Mouse (Mus musculus): ENCODE data around the gene Glis1.

Gene Glis1

DNA sequence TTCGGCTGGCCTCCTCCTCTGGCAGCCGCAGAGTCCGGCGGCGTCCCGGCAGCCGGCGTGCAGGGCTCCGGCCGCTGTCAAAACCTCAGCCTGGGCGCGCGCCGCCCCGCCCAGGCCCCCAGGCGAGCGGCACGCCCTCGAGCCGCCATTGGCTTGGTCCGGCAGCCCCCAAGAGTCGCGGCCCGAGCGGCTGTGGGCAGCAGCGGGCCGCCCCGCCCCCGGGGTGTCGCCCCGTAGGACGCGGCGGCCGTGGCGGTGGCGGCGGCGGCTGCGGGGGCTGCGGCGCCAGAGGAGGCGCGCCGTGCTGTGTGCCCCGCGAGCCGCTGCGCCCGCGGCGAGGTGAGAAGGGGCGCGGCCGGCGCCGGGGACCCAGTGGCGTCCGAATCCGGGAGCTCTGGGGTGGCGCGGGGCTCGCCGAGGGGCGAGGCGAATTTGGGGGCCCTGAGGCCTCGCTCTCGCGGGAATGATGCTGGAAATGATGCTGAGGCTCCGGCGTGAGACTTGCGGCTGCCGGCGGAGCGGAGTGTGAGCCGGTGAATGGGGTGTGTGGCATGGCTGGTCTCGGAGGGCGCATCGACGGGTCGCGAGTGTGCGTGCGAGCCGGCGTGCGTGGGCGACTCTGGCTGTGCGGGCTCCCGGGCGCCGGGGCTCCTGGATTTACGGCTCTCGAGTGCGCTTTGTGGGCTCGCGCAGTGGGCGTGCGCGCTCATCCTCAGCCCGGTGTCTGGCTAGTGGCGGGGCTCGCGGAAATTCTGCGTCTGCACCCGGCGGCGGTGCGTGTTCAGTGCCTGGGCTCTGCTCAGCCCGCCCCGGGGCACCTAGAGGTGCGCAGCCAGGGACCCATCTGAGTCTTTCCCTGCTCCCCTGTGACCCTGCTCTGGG, at the start of gene Glis1:
Glis1 (plus strand) TSS at position 236 of the 882 bp plus-strand sequence.
- DNase-seq (ENCODE audit: low read depth in 2 of 2, low spot score in 2 of 2), result no peak

DNA sequence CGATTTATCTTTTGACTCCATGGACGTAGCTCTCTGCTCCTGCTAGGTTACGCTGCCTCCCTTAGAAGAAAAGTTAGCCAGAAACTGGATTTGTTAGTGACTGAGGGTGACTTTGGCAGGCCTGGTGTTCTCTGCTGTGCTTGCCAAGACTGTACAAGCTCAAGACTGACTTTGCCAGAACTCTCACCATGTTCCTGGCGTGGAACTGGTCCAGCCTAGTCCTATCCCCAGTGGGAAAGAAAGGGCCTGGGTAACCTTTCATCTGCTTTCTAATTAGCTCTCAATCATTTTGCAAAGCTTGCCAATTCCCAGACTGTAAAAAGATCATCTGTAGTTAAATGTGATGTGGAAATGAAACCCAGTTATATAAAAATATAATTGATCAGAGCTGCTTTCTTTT, 47.4 kb upstream of the Glis1 start:
- DNase-seq (ENCODE audit: low read depth in 2 of 2, low spot score in 2 of 2), result no peak

DNA sequence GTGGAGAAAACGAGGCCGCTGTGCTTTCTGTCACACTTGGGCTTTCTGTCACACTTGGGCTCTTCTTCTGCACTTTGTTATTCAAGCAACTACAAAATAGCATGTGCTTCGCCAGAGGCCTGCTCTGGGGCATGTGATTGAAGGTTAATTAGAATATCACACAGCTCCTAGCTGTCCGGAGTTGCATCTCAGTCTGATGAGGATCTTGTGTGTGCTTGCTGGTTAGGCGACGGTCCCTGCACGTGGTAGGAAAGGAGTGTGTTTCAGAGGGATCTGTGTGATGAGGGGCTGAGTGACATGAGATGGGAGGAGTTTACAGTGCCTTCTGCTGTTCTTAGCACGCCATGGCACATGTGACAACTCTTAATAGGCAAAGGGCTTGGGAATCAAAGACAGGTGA, 46.9 kb upstream of the Glis1 start:
- no peak for DNase-seq (ENCODE audit: low read depth in 2 of 2, low spot score in 2 of 2)

DNA sequence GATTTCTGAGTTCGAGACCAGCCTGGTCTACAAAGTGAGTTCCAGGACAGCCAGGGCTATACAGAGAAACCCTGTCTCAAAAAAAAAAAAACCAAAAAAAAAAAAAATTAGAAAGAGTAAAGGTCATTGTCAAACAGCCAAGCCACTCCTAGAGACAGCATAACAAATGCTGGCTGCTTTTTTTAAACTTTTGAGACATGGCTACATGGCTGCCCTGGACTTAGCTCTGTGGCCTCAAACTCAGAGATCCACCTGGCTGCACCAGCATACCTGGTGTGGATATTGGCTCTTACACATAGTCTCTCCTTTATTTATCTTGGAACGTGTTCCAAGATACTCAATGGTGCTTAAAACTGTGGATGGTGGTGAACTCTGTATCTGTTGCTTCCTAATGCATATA, 46.1 kb upstream of the Glis1 start:
- DNase-seq (ENCODE audit: low read depth in 2 of 2, low spot score in 2 of 2), result no peak

DNA sequence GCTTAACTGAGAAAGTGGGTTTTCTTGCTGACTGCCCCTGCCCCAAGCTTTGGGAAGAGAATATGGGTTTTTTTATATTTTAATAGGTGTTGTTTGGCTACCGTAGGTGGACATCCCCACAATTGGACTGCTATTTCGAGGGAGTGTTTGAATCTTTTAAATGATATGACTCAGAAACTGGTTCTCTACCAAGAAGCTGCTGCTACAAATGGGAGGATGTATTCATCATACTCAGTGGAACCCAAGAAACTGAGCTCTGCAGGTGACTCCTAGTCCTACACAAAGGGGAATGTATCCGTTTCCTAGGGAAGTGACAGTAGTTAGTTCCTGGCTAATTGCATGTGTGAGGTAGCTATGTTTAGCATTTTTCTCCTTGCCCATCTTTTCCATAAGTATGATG, 45.0 kb upstream of the Glis1 start:
- no peak for DNase-seq (ENCODE audit: low read depth in 2 of 2, low spot score in 2 of 2)

DNA sequence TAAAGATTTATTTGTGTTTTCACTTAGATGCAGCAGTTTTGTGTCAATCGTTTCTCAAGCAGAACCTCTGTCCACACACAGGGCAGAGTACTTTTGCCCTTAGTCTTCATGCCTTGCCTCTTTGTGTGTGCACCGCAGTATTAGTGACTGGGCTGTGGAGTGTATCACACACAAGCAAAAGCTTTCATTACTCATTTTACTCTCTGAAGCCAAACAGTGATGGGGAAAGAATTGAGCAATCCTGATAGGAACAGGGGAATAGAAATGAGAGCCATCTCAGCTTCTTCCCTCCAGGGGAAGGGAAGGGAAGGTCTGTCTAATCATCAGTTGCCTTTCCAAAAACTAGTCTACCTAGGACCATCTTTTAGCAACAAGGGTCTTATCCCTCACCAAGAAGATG, 40.6 kb upstream of the Glis1 start:
- no peak for DNase-seq (ENCODE audit: low read depth in 2 of 2, low spot score in 2 of 2)

DNA sequence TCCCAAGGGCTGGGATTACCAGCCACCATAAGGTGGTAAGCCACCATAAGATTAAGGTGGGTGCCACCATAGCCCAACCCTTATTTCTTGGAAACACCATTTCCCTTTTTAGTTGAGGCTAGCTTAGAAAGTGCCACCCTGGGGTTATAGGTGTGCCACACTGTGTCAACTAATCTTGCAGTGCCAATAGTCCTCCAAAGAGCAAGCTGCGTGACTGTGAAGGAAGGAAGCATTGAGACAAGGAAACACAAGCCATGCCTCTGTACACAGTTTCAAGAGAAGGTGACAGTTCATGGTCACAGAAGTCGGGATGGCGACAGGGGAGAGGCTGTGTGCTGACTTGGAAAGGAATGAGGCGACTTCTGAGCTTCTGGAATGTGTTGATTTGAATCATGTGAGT, 14.2 kb upstream of the Glis1 start:
- DNase-seq (ENCODE audit: low read depth in 2 of 2, low spot score in 2 of 2), result no peak

DNA sequence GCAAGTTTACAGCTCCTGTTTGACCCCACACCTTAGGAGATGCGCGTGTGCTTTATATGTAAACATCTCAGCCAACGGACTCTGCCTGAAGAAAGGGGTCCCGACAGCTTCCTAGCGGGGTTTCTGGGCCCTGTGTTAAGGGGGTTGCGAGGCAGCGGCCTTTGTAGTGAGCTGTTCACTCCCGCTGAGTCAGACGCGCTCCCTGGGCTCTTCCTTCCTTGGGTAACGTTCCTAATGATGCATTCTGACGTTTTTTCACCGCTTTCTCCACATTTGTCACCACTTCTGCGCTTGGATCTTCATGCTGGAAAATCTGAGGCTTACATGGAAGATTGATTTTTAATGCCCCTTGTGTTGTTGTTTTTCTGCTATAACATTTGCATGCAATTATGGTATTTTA, 12.7 kb upstream of the Glis1 start:
- DNase-seq (ENCODE audit: low read depth in 2 of 2, low spot score in 2 of 2), result no peak

DNA sequence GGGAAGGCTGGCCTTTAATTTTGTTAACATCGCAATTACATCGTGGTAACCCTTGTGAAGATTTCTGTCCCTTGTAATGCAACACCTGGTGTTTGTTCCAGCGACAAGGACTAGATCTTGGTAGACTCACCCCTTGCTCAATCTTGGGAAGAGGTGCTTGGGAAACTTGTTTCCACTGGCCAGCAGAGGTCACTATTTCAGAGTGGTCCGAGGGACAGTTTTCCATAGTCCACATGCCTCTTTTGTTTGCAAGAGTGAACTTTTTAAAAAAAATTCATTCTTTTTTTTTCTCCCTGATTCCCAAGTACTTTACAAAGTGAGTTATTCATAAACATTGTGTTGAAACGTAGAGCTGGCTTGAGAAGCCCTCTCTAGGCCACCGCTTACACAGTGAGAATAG, 12.2 kb upstream of the Glis1 start:
- DNase-seq (ENCODE audit: low read depth in 2 of 2, low spot score in 2 of 2), result no peak

DNA sequence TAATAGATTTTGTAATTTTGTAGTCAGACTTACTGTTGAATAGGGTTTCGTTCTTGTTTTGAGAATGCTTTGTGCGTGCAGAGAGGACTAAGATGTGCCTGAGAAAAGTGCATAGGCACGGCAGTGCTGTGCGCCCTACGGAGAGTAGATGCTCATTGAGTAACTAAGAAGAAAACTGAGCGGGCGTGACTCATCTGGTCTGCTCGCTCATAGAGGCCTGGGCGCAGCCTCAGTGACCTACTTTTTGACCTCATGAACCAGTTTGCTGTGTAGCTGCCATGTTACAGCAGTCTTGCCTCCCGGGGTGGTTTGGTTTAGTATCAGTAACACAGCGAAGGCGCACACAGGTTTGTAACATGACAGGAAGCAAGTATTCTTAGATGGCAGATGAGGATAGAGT, 8.8 kb upstream of the Glis1 start:
- DNase-seq (ENCODE audit: low read depth in 2 of 2, low spot score in 2 of 2), result no peak

DNA sequence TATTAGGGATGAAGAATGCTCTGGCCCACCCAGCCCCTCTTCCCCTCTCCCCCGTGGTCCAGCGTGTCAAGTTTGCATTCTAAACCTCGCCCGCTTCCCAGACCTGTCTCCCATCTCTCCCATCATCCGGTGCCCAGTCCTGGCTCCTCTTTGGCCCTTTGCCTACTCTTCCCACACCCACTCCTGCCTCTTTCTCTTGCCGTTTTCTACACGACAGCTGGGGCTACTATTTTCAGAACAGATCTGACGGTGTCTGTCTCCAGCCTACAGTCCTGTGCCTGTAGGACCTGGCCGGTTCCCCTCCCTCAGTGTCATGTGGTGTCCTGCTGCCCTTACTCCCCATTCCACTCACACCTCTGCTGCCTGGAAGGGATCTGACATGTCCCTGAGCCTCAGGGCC, 7.8 kb upstream of the Glis1 start:
- DNase-seq (ENCODE audit: low read depth in 2 of 2, low spot score in 2 of 2), result no peak

DNA sequence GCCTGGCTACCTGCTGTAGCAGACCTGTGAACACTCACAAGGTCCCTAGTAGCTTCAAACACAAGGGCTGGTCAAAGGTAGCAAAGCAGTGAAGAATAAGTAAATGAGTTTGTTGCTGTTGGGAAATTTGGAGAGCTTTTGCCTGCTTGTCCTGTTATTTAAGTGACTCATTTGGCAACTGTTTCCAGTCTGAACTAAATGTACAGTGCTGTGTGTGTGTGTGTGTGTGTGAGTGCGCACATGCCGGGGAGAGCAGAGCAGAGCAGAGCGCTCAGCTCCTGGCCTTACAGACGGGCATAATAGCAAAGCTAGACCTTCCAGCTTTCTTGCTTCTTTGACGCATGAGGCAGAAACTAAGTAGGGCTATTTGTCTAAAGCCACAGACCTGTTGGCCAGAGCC, 1.7 kb upstream of the Glis1 start:
- DNase-seq (ENCODE audit: low read depth in 2 of 2, low spot score in 2 of 2), result no peak

DNA sequence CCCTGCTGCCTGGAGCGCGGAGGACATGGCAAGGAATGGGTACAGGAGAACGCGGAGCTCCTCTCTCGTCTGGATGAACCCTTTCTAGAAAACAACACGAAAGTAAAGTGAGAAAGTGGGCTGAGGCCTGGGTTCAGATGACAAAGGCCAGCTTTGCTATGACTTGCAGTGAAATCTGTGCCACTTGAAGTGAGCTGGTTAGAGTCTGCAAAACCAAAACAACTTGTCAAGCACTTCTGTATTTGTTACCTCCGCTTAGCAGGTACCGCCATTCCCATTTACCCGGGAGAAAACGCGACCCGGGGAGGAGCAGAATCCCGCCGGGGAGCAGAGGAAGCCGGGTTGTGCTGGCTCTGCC, 414 bp upstream of the Glis1 start:
- no peak for DNase-seq (ENCODE audit: low read depth in 2 of 2, low spot score in 2 of 2)

DNA sequence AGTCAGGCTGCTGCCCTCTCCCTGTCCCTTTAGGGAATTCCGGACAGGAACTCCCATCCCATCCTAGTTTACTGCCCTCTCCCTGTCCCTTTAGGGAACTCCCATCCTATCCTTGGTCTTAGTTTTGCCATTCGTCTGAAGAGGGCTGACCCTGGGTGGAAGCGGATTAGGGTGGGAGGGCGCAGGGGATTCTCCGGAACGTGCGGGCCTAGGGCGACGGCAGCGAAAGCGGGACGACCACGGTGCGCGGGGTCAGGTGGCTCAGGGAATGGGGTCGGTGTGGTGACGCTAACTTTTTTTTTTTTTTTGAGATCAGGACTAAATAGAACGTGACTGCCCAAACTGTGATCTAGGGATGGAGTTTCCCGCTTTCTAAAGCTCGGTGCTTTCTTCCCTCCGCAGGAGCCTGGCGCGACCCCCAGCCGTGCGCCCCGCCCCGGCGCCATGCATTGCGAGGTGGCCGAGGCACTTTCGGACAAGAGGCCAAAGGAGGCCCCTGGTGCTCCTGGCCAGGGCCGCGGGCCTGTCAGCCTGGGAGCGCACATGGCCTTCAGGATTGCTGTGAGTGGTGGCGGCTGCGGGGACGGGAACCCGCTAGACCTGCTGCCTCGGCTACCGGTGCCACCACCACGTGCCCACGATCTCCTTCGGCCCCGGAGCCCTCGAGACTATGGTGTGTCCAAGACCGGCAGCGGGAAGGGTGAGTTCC, 1.0 kb downstream of the Glis1 start:
- no peak for DNase-seq (ENCODE audit: low read depth in 2 of 2, low spot score in 2 of 2)

DNA sequence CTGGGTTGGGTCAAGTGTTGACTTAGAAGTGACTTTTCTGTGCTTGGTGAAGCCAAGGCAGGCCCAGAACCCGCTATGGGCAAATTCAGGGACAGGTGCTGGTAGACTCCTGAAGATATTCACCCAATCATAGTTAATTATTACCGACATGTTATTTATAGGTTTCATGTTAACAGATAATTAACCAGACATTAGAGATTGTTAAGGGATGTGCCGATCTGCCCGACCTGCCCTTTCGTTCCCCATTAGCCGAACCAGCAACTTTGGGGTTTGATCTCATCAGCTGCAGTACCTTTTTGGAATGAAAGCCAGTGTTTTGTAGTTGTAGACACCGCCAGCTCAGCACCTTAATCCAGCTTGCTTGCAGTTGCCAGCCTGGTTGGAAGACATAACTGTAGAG, 2.1 kb downstream of the Glis1 start:
- no peak for DNase-seq (ENCODE audit: low read depth in 2 of 2, low spot score in 2 of 2)

DNA sequence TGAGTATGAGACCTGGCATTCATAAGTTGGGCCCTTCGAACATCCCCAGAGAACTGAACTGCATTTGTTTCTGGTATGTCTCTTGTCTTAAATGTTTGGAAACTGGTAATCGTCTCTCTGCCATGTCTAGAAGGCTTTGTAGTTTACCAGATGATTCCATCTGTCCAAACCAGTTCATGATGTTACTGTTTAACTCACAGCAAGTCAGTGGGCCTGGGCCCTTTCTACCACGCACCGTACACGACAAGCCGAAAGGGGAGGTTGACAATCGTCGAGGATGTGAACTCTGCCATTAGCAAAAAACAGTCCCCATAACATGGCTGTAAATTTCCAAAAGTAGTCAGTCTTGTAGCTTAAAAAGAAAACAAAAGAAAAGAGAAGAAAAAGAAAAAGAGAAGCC, 4.3 kb downstream of the Glis1 start:
- DNase-seq (ENCODE audit: low read depth in 2 of 2, low spot score in 2 of 2), result no peak

DNA sequence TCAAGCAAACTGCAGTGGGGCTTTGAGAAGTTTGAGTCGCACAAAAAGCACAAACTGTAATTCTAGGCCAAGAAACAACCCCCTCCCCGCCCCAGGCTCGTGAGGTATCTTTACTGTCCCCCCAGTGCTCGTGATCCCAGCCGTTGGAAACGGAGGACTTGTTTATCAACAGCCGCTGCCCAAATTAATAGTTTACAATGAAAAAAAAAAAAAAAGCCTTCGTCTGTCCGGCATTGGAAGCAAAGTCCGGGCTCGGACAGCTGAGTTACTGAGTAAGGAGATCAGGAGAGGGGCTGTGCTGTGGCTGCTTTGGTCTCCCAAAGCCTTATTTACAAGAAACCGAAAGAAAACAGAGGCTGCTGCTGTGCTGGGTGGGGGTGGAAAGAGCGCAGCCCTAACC, 5.9 kb downstream of the Glis1 start:
- no peak for DNase-seq (ENCODE audit: low read depth in 2 of 2, low spot score in 2 of 2)

DNA sequence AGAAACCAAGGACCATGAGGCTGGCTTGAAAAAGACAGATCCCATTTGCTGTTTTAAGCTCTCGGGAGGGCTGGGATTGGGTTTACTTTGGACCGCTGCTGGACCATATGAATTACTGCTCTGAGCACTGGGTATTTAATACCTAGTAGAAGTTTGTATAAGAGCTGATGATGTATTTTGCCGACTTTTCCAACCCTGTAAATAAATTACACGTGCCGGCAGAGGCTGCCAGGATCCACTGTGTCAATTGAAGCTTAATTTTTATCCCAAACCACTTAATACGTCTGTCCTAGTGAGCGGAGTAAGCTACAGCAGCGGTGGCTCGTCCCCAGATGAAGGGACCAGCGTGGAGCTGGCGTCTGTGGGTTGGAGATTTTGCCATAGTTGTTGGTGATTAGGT, 7.9 kb downstream of the Glis1 start:
- DNase-seq (ENCODE audit: low read depth in 2 of 2, low spot score in 2 of 2), result no peak

DNA sequence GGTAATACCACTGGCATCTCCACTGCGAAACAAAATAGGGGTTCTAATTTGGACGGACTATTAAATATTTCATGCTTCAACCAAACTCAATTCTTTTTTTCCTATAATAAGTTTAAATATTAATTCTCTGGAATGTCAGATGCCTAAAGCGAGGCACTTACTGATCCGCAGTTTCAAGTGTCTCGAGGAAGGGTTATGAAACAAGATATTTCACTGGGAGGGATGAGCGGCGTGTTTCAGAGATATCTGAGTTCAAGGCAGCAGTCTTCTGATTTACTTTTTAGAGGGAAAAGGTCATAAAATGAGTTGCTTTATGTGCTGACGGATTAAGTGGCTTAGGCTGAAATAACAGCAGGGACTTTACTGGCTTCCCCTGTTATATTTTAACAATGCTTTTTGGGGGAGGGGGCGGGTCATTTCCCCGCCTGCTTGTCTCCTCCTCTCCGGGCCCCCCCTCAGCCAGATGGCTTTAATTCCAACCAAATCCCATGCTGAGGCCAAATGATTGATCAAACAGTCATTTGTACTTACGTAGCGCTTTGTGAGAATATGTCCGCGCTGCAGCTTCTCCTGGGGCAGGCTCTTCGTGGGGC, 8.6 kb downstream of the Glis1 start:
- no peak for DNase-seq (ENCODE audit: low read depth in 2 of 2, low spot score in 2 of 2)

DNA sequence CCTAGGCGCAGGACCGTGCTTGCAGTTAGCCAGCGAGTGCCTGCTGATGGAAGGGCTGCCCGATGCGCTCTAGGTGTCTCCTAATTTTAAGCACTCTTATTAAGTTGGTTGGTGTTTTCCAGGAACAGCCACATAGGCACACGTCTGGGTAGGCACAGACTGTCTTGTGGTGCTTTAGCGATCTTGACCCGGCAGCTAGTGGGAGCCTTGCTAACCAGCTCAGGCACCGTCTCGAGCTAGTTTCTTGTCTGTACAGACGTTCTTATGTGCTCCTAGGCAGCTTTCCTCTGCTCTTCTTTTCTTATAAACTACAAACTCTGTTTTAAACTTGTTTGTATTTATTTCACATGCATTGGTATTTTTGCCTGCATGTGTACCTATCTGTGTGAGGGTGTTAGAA, 9.2 kb downstream of the Glis1 start:
- DNase-seq (ENCODE audit: low read depth in 2 of 2, low spot score in 2 of 2), result no peak

DNA sequence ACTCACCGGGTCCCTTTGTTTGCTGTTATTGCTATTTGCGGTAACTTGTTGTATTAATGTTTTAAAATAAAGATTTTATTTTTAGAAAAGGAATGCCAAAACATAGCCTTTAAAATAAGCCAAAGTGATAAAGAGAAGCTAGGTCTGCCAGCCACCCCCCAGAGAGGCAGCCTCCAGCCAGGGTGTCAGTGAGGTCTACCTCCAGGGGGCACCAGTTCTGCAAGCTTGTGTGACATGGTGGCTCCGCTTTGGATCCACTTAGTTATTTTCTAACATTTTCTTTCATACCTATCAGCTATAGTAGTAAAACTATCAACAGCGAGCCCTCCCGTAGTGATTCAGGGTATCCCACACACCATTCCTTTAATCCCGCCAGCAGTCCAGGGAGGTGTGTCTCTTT, 14.1 kb downstream of the Glis1 start:
- no peak for DNase-seq (ENCODE audit: low read depth in 2 of 2, low spot score in 2 of 2)

DNA sequence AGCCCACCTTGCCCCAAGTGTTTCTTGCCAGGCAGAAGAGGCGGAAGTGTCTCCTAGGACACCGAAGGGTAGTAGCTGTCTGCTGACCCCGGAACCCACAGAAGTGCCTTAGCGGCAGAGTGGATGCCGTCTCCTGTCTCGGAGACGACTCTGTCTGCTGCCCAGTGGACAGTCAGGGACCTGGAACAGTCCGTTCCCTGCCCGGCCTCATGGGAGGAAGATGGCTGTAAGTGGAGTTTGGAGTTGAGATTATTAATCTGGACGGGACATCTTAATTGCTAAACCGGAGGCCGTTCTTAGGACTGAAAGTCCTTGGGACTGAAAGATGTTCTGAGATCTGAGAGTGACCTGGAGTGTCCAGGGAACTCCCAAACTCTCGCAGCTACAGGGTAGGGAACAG, 15.1 kb downstream of the Glis1 start:
- no peak for DNase-seq (ENCODE audit: low read depth in 2 of 2, low spot score in 2 of 2)
